Mouse (Mus musculus): ENCODE data around the gene Kcnj10. TPM values are rescaled to one million over a fixed set of nuclear protein-coding genes. Genes with fewer than 3 reads are reported as not detected.
A peak's percentile ranks its signal among the peaks of the same experiment; 100 is the strongest.

The Kcnj10 gene
- total and polyA plus RNA-seq, 2 experiments, result 0.34 to 0.37 TPM

DNA sequence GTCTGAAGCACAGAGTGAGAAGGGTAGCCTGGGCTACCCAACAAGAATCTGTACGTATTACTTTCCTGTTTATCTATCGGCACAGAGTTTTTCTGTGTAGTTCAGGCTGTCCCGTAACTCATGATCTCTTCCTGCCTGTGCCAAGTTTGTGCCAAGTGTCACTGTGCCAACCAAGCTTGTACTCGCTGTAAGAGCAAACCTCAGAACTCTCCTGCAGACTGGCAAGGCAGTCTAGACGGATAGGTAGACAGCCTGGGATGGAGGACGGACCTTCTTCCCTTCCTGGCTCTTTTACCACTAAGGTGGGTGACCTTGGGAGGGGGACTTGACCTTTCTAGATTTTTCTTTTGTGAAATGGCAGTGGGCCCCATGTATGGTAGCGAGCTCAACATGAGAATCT, 74.1 kb downstream of the Kcnj10 start:
- Histone ChIP-seq H3K27me3 (ENCODE audit: control insufficient read depth, insufficient read depth, low read length) (no peaks in the 10 kb centered on the region), H3K79me2 (ENCODE audit: control insufficient read depth, insufficient read depth, low read length) (no peaks in the 10 kb centered on the region), H3K27ac (replicated peaks; ENCODE audit: insufficient read depth, low read depth, low read length) (no peak overlapping the region), H3K4me3 (ENCODE audit: insufficient read depth, low read depth, low read length) (no peak overlapping the region), H3K36me3 (ENCODE audit: control insufficient read depth, insufficient read depth, low read length) (no peaks in the 10 kb centered on the region), H3K4me1 (ENCODE audit: control insufficient read depth, insufficient read depth, low read length) (no peaks in the 10 kb centered on the region), H3K9ac (ENCODE audit: low read depth, low read length) (no peak overlapping the region)
- DNase-seq (ENCODE audit: extremely low read depth, low read depth, low spot score), result no peak
- TF ChIP-seq CTCF (IDR thresholded peaks at IDR 0.05; ENCODE audit: low read depth, low read length) (no peak), POLR2A (IDR thresholded peaks at IDR 0.05; ENCODE audit: extremely low read depth, insufficient read depth, low read length) (no peak)
- 86% methylated on average over 7 of the region's 7 CpGs for WGBS

DNA sequence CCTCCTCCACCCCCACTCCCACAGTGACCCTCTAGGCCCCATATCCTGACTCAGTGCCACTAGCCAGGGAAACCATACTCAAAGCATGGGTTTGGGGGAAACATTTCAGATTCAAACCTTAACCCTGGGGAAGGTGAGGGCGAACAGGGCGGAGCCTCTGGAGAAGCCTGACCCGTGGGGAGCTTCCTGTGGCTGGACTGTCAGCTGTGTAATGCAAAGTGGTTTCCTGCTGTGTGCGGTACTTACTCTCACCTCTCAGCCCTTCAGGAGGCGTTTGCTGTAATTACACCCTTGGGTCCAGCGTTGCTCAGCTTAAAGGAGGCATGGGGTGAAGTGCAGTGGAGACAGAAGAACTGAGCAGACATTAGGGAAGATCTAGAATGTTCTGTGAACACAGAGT, 77.2 kb downstream of the Kcnj10 start:
- no peaks in the 10 kb centered on the region for H3K4me1 ChIP-seq (ENCODE audit: control insufficient read depth, insufficient read depth, low read length)
- no peak for TF ChIP-seq POLR2A (IDR thresholded peaks at IDR 0.05; ENCODE audit: extremely low read depth, insufficient read depth, low read length)
- no peak for TF ChIP-seq CTCF (IDR thresholded peaks at IDR 0.05; ENCODE audit: low read depth, low read length)
- 48% methylated on average over 6 of the region's 6 CpGs for WGBS
- no peak overlapping the region for H3K27ac ChIP-seq (replicated peaks; ENCODE audit: insufficient read depth, low read depth, low read length)
- DNase-seq (ENCODE audit: extremely low read depth, low read depth, low spot score), result no peak
- no peaks in the 10 kb centered on the region for H3K36me3 ChIP-seq (ENCODE audit: control insufficient read depth, insufficient read depth, low read length)
- H3K4me3 ChIP-seq (ENCODE audit: insufficient read depth, low read depth, low read length), result no peak overlapping the region
- H3K79me2 ChIP-seq (ENCODE audit: control insufficient read depth, insufficient read depth, low read length), result no peaks in the 10 kb centered on the region
- H3K27me3 ChIP-seq (ENCODE audit: control insufficient read depth, insufficient read depth, low read length), result no peaks in the 10 kb centered on the region
- no peak overlapping the region for H3K9ac ChIP-seq (ENCODE audit: low read depth, low read length)

DNA sequence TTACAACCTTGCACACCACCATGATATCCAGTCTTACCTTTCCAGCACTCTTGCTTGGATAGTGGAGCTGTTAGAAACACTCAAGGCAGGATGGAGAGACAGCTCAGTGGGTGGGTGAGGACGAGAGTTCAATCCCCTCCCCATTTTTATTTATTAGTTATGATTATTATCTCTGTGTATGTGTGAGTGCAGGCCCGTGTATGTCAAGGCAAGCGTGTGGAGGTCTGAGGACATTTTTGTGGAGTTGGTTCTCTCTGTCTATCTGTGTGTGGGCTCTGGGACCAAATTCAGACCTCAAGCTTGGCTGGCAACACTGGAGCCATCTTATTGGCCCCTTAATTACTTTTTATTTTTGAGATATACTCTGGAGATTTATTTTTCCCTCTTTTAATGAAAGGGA, 77.6 kb downstream of the Kcnj10 start:
- no peak for DNase-seq (ENCODE audit: extremely low read depth, low read depth, low spot score)
- no peak overlapping the region for H3K27ac ChIP-seq (replicated peaks; ENCODE audit: insufficient read depth, low read depth, low read length)
- TF ChIP-seq CTCF (IDR thresholded peaks at IDR 0.05; ENCODE audit: low read depth, low read length), result no peak
- TF ChIP-seq POLR2A (IDR thresholded peaks at IDR 0.05; ENCODE audit: extremely low read depth, insufficient read depth, low read length), result no peak
- 74% methylated on average over 3 of the region's 3 CpGs for WGBS
- no peak overlapping the region for H3K4me3 ChIP-seq (ENCODE audit: insufficient read depth, low read depth, low read length)
- H3K36me3 ChIP-seq (ENCODE audit: control insufficient read depth, insufficient read depth, low read length), result no peaks in the 10 kb centered on the region
- H3K27me3 ChIP-seq (ENCODE audit: control insufficient read depth, insufficient read depth, low read length), result no peaks in the 10 kb centered on the region
- no peaks in the 10 kb centered on the region for H3K4me1 ChIP-seq (ENCODE audit: control insufficient read depth, insufficient read depth, low read length)
- H3K9ac ChIP-seq (ENCODE audit: low read depth, low read length), result no peak overlapping the region
- no peaks in the 10 kb centered on the region for H3K79me2 ChIP-seq (ENCODE audit: control insufficient read depth, insufficient read depth, low read length)

DNA sequence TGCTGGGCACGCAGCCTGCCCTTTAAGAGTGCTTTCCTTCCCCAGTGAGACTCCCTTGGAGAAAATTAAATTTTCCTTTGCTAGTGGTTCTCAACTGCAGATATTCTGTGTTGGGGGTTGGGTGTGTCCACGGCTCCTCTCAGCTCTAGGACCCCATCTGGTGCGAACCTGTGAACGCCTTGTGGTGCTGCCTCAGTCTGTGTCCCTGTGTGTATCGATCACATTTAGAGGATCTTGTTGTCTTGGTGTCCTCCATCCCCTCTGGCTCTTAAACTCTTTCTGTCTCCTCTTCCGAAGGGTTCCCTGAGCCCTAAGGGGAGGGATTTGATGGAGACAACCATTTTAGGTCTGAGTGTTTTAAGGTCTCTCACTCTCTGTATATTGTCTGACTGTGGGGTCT, 79.2 kb downstream of the Kcnj10 start:
- Histone ChIP-seq H3K4me3 (ENCODE audit: insufficient read depth, low read depth, low read length) (no peak overlapping the region), H3K36me3 (ENCODE audit: control insufficient read depth, insufficient read depth, low read length) (no peaks in the 10 kb centered on the region), H3K27ac (replicated peaks; ENCODE audit: insufficient read depth, low read depth, low read length) (no peak overlapping the region), H3K9ac (ENCODE audit: low read depth, low read length) (no peak overlapping the region), H3K79me2 (ENCODE audit: control insufficient read depth, insufficient read depth, low read length) (no peaks in the 10 kb centered on the region), H3K27me3 (ENCODE audit: control insufficient read depth, insufficient read depth, low read length) (no peaks in the 10 kb centered on the region), H3K4me1 (ENCODE audit: control insufficient read depth, insufficient read depth, low read length) (no peaks in the 10 kb centered on the region)
- TF ChIP-seq POLR2A (IDR thresholded peaks at IDR 0.05; ENCODE audit: extremely low read depth, insufficient read depth, low read length), result no peak
- no peak for TF ChIP-seq CTCF (IDR thresholded peaks at IDR 0.05; ENCODE audit: low read depth, low read length)
- 91% methylated on average over 6 of the region's 6 CpGs for WGBS
- no peak for DNase-seq (ENCODE audit: extremely low read depth, low read depth, low spot score)

DNA sequence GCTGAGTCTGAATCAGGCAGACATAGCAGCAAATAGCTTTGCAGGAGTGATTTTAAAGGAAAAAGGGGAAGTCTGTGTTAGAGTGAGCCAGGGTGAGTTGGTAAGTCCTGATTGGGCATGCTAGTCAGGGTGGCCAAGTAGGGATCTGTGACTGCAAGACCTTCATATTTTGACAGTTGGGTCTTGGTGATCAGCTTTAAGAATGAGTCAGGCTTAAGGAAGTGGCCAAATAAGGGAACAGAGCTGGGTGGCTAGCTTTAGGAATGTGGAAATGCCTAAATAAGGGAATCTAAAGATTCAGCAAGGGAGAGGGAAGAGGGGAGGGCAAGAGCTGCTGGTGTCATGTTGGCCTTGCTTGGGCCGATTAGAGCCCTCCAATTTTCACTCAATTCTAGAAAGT, 82.4 kb downstream of the Kcnj10 start:
- Histone ChIP-seq H3K36me3 (ENCODE audit: control insufficient read depth, insufficient read depth, low read length) (no peaks in the 10 kb centered on the region), H3K4me3 (ENCODE audit: insufficient read depth, low read depth, low read length) (no peak overlapping the region), H3K4me1 (ENCODE audit: control insufficient read depth, insufficient read depth, low read length) (no peaks in the 10 kb centered on the region), H3K9ac (ENCODE audit: low read depth, low read length) (no peak overlapping the region), H3K27ac (replicated peaks; ENCODE audit: insufficient read depth, low read depth, low read length) (no peak overlapping the region), H3K79me2 (ENCODE audit: control insufficient read depth, insufficient read depth, low read length) (no peaks in the 10 kb centered on the region), H3K27me3 (ENCODE audit: control insufficient read depth, insufficient read depth, low read length) (no peaks in the 10 kb centered on the region)
- 43% methylated on average over 1 of the region's 1 CpGs for WGBS
- TF ChIP-seq POLR2A (IDR thresholded peaks at IDR 0.05; ENCODE audit: extremely low read depth, insufficient read depth, low read length), result no peak
- TF ChIP-seq CTCF (IDR thresholded peaks at IDR 0.05; ENCODE audit: low read depth, low read length), result no peak
- DNase-seq (ENCODE audit: extremely low read depth, low read depth, low spot score), result peak; percentile 11

Other genes with a start within 250 kb of the Kcnj10 start
- 87.3 and 92.5 TPM in 2 replicates for gene Pex19, start 214.5 kb upstream of the Kcnj10 start, total RNA-seq (2014; rRNA removed)
- gene Pex19, start 214.5 kb upstream of the Kcnj10 start, polyA plus RNA-seq (2012; rRNA removed), result 99.3 and 113 TPM in 2 replicates
- 92.7 and 95.6 TPM in 2 replicates for gene Dcaf8, start 193.1 kb upstream of the Kcnj10 start, total RNA-seq (2014; rRNA removed)
- gene Dcaf8, start 193.1 kb upstream of the Kcnj10 start, polyA plus RNA-seq (2012; rRNA removed), result 48.5 and 54.1 TPM in 2 replicates
- gene Pea15a, start 134.4 kb upstream of the Kcnj10 start, total RNA-seq (2014; rRNA removed), result 9.4 and 13.1 TPM in 2 replicates
- gene Pea15a, start 134.4 kb upstream of the Kcnj10 start, polyA plus RNA-seq (2012; rRNA removed), result 8.4 and 10.2 TPM in 2 replicates
- 0.07 and 0.74 TPM in 2 replicates for gene Casq1, start 121.3 kb upstream of the Kcnj10 start, total RNA-seq (2014; rRNA removed)
- gene Casq1, start 121.3 kb upstream of the Kcnj10 start, polyA plus RNA-seq (2012; rRNA removed), result 0.16 and 0.21 TPM in 2 replicates
- gene Atp1a4, start 82.8 kb upstream of the Kcnj10 start, total RNA-seq (2014; rRNA removed), result 0.07 and 0.09 TPM in 2 replicates
- gene Atp1a4, start 82.8 kb upstream of the Kcnj10 start, polyA plus RNA-seq (2012; rRNA removed), result 0.02 TPM in 1 of 2 replicates, not detected in the other
- 3.6 and 9.7 TPM in 2 replicates for gene Igsf8, start 79.6 kb upstream of the Kcnj10 start, total RNA-seq (2014; rRNA removed)
- 15.3 and 26.3 TPM in 2 replicates for gene Igsf8, start 79.6 kb upstream of the Kcnj10 start, polyA plus RNA-seq (2012; rRNA removed)
- gene Atp1a2, start 43.1 kb upstream of the Kcnj10 start, total RNA-seq (2014; rRNA removed), result 0.92 and 0.94 TPM in 2 replicates
- gene Atp1a2, start 43.1 kb upstream of the Kcnj10 start, polyA plus RNA-seq (2012; rRNA removed), result 0.37 and 0.59 TPM in 2 replicates
- gene Kcnj9, start 11.9 kb upstream of the Kcnj10 start, total RNA-seq (2014; rRNA removed), result 0.09 and 0.20 TPM in 2 replicates
- gene Kcnj9, start 11.9 kb upstream of the Kcnj10 start, polyA plus RNA-seq (2012; rRNA removed), result 0.02 and 0.09 TPM in 2 replicates
- gene Pigm, start 35.3 kb downstream of the Kcnj10 start, total RNA-seq (2014; rRNA removed), result 3.6 and 3.7 TPM in 2 replicates
- 2.9 and 4.4 TPM in 2 replicates for gene Pigm, start 35.3 kb downstream of the Kcnj10 start, polyA plus RNA-seq (2012; rRNA removed)
- gene Slamf9, start 134.1 kb downstream of the Kcnj10 start, total RNA-seq (2014; rRNA removed), result 0.87 and 0.92 TPM in 2 replicates
- 0.17 and 0.53 TPM in 2 replicates for gene Slamf9, start 134.1 kb downstream of the Kcnj10 start, polyA plus RNA-seq (2012; rRNA removed)
- gene Igsf9, start 140.6 kb downstream of the Kcnj10 start, total RNA-seq (2014; rRNA removed), result 0.27 and 0.28 TPM in 2 replicates
- 0.55 and 0.80 TPM in 2 replicates for gene Igsf9, start 140.6 kb downstream of the Kcnj10 start, polyA plus RNA-seq (2012; rRNA removed)
- gene Tagln2, start 158.8 kb downstream of the Kcnj10 start, total RNA-seq (2014; rRNA removed), result 14.9 and 18.7 TPM in 2 replicates
- gene Tagln2, start 158.8 kb downstream of the Kcnj10 start, polyA plus RNA-seq (2012; rRNA removed), result 22.3 and 25.6 TPM in 2 replicates
- gene Cfap45, start 179.6 kb downstream of the Kcnj10 start, total RNA-seq (2014; rRNA removed), result 0.09 and 0.13 TPM in 2 replicates
- gene Cfap45, start 179.6 kb downstream of the Kcnj10 start, polyA plus RNA-seq (2012; rRNA removed), result 0.39 TPM in 1 of 2 replicates, not detected in the other
- gene Vsig8, start 214.7 kb downstream of the Kcnj10 start, total RNA-seq (2014; rRNA removed), result 0.07 TPM in 1 of 2 replicates, not detected in the other
- not detected in 2 replicates for gene Vsig8, start 214.7 kb downstream of the Kcnj10 start, polyA plus RNA-seq (2012; rRNA removed)
- 1.3 and 1.7 TPM in 2 replicates for gene Slamf8, start 249.4 kb downstream of the Kcnj10 start, total RNA-seq (2014; rRNA removed)
- 0.45 and 1.2 TPM in 2 replicates for gene Slamf8, start 249.4 kb downstream of the Kcnj10 start, polyA plus RNA-seq (2012; rRNA removed)